Mouse (Mus musculus) adipocyte (in vitro differentiated cells): ENCODE measurements around the gene Ccz1.

Source experiments
- DNase-seq: peaks from one replicate; pipeline ENCODE4 v3.0.0-alpha.2; 2016; ENCODE audit warnings: low spot score

The Ccz1 gene

DNA sequence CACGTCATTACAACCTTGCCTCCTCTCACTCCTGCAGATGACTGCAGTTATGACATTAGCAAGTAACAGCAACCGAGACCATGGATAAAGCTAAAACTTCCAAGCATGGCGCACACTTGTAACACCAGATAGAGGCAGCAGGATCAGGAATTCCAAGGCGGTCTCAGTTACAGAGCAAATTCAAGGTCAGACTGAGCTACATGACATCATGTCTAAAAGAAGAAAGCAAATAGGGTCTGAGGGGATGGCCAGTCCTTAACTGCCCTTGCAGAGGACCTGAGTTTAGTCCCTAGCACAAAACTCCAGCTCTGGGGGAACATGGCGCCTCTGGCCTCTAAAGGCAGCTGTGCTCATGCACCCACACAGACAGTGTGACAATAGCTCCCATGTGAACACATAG, 20.8 kb downstream of the Ccz1 start:
- no peak for DNase-seq

DNA sequence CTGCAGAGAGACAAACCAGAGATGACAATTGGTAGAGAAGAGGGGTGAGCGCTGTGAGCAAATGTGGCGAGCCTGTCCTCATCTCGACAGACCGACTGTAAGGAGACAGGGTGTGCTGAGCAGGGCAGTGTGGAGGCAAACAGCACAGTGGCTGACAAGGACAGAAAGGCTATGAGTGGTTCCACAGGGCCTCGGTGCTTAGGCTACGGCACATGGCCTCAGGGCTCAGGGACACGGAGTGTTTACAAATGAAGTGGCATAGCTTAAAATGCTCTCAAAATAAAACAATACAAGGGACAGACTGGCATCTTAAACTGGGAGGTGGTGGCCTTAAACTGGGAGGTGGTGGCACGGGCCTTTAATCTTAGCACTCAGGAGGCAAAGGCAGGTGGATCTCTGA, 21.4 kb downstream of the Ccz1 start:
- no peak for DNase-seq

DNA sequence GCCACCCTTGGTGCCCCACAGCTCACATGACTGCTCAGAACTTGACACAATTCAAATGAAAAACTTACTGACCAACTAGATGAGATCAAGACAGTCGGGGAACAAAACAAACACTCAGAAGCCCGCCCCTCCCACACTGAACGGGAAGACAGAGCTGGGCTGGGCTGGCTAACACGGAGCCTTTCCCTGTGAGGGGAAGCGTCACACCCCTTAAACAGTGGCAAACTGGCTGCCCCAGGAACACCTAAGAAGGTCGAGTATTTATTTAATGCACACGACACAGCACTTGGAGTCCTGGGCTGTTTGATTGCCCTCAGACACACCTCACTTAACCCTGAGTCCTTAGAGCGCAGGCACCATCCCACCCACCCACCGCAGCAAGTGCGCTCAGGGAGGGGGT, 22.0 kb downstream of the Ccz1 start:
- no peak for DNase-seq

DNA sequence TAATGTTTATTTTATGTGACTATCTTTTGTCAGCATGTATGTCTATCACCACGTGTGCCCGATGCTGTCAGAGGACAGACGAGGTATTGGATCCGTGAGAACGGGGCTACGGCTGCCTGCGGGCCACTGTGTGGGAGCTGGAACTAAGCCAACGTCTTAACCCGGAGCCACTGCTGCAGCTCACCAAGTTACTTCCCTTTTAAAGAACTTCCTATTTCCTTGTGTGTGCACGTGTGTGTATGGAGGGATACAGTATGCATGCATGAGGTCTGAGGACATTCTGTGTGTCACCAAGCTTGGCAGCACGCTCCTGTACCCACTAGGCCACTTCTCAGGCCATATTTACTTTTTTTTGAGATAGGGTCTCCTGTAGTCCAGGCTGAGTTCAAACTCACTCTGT, 24.6 kb downstream of the Ccz1 start:
- no peak for DNase-seq

DNA sequence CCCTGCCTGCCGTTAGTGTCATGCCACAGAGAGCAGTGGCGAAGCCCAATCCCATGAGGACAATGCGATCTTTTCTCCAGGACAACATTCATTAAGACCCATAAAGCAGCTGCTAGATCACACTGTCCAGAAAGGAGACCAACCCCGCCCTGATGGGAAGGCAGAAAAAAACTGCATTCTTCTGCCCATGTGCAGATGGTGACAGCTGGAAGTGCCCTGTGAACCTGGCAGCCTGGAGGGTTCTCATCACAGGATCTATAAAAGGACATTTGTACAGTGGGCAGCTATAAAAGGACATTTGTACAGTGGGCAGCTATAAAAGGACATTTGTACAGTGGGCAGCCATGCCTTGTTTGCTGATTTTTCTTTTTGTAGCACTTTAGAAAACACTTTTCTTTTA, 25.6 kb downstream of the Ccz1 start:
- DNase-seq: no peak

DNA sequence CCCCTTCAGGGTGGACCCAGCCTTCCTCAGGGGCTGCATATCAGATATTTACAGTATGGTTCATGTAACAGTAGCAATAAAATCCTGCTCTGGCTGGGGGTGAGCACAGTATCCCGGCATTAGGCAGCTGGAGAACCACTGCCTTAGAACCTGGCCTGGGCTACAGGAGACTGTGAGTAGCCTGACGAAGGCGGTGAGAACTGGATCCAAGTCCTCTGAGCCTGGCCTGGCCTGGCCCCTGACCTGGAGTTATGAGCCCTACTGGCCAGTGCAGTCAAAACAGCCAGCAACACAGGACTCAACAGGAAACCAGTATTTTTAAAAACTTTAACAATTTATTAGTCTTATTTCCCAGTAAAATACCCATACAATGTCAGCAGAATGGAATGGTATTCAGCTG, 27.1 kb downstream of the Ccz1 start:
- DNase-seq: peak; percentile 34

DNA sequence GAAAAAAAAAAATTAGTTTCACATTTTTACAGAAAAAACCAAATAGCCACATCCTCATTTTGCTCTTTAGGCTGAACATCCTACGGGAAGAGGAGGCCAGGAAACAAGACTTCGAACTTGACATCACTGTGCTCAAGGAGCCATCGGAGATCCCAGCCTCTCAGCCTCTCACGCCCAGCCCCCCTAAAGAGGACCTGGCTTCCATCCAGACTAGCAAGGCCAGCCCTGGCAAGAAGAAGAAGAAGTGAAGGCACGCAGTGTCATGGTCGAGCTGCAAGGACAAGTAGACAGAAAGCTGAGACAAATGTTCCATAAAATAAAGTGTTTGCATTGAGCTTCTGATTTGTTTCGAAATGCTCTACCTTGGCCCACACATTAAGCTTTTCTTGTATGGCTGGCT, 29.3 kb downstream of the Ccz1 start:
- no peak for DNase-seq

DNA sequence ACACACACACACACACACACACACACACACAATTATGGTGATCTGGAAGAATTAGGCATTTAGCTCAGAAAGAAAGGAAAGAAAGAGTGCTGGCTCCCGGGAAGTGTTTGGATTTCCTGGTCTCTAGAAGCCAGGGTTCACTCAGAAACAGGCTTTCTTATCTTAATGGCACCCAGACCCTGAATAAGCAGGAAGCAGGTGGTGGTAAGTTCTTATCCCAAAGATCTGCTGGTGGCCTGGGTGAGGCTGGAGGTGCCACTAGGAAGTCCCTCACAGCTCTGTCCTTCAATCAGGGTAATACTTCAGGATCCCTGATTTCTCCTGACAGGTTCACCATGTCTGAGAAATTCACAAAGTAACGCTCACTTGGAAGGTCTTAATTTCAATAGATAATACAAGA, 32.3 kb downstream of the Ccz1 start:
- no peak for DNase-seq

DNA sequence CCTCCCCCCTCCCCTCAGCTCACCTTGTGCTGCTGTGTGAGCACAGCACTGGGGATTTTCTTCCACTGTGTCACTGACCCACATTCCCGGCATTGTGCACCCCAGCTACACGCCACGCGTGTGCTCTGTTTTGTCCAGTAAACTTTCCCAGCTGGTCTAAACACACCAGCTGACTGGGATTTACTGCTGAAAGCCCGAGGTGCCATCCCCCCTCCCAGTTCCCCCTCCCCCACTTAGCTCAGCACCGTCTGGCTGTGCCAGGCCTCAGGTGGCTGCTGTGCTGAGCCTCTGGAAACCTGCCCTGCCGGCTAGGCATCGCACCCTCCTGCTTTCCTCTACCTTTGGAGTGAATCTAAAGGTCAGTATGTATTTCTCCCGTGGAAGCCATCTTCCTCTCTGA, 33.8 kb downstream of the Ccz1 start:
- DNase-seq: no peak

DNA sequence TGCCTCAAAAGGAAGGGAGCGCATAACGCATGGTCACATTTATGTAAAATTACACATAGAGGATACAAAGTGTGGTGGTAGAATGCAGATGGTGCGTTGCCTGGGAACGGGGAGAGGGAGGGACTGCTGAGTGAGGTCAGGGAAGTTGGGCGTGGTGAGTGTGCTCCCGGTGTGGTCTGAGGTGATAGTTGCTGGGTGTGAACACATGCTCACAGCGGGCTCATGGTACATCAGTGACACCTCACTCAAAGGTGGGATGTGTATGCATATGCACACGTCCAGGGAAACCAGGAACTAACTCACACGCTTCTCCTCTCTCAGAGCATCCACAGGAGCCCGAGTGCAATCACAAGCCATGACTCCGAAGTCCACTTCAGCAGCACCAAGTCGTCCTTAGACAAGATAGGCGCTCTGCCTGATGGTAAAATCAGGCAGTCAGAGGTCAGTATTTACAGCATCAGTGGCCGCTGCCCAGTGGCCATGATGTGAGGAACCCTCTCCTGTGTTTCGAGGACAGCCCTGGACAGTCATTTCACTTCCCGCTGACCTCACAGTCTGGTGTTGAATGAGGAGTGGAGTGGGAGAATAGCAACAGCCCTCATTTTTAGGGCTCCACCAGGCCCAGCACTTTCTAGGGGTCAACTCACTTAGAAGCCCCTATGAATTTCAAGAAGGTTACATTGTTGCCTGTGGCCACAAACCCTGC, 37.8 kb downstream of the Ccz1 start:
- no peak for DNase-seq

DNA sequence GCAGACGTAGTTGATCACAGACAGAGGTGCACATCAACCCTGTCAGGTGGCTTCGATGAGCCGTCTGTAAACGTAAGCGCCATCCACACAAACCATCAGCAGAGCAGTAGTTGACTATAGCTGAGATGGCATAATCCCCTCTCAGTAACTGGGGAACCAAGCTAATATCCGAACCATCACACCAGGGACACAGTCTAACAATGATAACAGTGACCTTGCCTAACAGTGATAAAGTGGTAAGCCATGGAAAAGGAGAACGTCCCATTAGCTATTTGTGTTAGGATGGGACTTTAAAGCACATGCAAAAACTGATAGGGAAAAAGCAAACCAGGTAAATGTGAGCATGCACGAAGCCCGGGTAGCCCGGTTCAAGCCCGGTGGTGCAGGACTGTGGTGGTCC, 38.4 kb downstream of the Ccz1 start:
- no peak for DNase-seq

DNA sequence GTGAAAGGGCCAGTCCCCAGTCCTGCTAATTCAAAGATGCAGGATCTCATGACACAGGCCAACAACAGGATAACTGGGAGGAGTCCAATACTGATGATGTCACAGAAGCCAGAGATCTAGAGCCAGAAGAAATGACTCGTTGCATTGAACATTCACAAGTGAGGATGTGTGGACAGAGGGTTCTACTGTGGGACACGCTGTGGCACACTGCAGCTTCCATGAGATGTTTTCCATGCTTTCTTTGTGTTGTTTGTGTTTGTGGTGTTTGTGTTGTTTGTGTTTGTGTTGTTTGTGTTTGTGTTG, 39.1 kb downstream of the Ccz1 start:
- DNase-seq: no peak

DNA sequence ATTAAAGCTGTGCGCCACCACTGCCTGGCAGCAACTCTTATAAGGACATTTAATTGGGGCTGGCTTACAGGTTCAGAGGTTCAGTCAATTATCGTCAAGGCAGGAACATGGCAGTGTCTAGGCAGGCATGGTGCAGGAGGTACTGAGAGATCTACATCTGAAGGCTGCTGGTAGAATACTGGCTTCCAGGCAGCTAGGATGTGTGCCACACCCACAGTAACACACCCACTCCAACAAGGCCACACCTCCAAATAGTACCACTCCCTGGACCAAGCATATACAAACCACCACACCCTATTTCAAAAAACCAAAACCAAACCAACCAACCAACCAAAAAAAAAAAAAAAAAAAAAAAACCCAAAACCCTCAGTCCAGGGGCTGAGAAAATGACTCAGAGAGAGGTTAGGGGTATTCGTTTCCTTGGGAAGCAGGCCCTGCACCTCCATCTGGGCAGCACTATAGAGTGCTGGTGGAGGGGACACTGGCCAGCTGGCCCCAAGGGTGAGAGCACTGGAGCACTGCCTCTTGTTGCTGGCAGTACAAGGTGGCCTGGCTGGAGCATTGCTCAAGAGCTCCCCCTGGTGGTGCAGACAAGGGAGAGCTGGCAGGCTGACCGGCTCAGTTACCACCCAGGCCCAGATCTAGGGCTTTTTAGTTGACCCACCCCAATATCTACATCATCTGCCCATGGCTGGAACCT, 39.6 kb downstream of the Ccz1 start:
- peak; percentile 80 for DNase-seq

DNA sequence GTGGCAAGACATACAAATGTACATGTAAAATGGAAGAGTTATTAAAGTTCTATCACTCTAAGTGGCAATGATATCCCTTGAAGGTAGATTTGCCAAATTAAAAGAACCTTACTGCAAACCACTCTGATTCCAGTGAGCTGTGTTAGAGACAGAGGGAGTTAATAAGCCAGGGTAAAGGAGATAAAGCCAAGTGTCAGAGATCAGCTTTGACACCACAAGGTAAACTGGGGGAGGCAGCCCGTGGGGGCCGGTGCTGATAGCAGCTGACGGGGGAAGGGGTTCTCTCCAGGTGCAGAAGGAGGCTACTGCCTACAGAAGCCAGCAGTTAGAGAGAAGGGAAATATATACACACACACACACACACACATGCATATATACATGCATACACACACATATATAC, 42.0 kb downstream of the Ccz1 start:
- no peak for DNase-seq

DNA sequence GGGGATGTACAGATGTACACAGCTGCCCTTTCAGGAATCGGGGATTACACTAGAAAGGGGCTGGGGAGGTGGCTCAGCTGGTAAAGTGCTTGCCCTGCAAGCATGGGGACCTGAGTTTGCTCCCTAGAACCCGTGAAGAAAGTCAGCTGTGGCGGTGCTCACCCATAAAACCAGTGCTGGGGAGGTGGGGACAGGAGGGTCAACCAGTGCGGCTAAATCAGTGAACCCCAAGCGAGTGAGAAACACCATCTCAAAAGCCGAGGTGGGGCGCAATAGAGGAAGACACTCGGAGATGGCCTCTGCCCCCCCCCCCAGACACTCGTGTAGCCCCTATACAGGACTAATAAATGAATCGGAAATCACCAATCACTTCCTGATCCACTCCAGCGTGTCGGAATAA, 48.0 kb downstream of the Ccz1 start:
- no peak for DNase-seq

DNA sequence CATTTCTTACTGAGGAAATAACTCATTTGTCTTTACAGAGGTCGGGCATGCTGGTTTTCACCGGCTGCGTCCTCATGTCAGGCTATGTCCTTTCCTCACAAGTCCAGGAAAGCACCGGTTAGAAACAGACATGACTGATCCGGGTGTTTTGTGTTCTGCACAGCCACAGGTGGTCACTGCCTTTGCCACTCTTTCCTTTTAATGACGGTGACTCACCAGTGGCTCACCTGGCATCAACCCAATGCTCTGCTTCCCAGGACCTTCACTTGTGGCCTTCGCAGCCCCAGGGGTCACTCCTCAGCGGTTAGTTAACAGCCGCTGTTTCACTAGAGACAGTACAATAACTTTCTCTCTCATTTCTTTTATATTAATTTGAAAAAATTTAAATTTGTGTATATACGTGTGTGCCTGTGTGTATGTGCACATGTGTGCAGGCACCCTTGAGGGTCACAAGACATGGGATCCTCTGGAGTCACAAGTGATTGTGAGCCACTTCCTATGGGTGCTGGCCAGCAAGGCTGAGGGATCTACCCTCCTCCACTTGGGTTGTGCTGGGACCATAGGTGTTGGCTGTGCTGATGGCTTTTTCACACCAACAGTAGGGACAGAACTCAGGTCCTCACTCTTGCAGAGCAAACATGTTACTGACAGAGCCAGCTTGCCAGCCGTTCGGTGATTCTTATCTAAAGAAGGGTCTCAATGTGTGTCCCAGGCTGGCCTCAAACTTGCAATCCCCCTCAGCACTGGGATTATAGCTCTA, 48.9 kb downstream of the Ccz1 start:
- no peak for DNase-seq

DNA sequence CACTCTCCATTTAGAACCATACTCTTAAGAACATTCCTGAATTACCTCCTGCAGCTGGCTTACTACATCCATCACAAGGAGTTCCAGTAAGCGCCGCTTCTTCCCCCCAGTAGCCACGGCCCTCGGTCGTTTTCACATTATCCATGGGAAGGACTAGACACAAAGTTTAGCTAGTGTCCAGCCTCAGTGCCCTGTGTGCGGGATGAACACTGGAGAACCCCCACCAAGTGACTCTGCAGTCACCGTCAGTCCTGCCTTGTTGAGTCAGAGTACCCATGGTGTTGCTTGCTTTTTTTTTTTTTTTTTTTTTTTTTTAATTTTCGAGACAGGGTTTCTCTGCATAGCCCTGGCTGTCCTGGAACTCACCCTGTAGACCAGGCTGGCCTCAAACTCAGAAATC, 53.5 kb downstream of the Ccz1 start:
- no peak for DNase-seq

DNA sequence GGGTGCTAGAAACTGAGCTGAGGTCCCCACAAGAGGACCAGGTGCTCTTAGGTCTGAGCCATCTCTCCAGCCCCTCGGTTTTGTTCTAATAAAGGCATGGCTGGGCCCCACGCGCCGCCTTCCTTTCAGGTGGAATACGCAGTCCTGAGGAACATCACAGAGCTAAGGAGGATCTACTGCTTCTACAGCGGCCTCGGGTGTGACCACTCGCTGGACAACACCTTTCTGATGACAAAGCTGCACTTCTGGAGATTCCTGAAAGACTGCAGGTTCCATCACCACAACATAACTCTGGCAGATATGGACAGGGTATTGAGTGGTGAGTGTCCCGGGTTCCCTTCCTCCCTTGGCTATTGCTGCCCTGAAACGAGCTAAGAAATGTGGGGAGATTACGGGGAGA, 55.1 kb downstream of the Ccz1 start:
- no peak for DNase-seq

DNA sequence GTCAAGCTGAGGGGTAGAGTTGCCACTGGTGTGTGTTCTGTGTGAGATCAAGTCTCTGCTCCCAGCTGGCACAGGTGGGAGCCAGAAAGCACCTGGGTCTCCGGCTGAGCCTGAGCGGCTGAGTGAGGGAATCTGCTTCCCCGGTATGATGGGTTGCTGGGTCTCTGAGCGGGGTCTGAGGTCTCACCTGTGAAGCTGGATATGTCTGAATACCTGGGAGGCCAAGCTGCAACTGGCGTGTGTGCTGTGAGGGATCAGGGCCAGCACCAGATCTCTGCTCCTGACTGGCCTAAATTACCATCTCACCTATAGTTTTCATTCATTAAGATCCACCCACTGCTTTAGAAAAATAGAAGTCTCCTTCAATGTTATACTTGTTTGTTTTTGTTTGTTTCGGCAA, 57.6 kb downstream of the Ccz1 start:
- no peak for DNase-seq

DNA sequence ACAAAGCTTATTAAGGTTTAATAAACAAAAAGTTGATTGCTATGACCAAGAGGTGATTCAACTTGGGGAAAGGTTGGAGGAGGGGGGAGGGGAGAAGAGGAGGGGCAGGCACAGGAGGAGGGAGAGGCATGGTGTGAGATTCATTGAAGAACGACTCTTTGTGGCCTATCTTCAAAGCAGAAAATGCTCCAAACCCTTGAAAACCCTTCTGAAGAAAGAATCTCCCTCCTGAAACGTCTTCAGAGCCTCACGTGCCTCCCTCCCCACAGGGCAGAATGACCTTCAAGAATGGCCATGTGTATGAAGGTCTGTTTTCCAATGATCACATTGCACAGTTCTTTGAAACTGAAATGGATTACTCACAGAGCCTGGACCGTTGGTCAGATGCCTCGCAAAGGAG, 64.7 kb downstream of the Ccz1 start:
- no peak for DNase-seq

DNA sequence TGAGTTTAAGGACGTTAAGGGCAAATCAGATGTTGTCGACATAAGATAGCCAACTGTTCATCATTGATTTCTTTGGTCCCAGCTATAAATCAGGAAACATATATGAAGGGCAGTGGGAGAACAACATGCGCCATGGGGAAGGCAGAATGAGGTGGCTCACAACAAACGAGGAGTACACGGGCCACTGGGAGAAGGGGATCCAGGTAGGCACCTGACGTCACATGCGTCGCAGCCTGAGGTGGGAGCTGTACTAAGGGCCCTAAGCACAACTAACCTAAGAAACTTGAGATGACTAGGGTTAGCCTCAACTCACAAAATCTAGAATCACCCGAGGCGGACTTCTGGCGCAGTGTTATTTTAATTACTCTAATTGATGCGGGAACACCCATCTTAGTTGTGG, 66.3 kb downstream of the Ccz1 start:
- no peak for DNase-seq

DNA sequence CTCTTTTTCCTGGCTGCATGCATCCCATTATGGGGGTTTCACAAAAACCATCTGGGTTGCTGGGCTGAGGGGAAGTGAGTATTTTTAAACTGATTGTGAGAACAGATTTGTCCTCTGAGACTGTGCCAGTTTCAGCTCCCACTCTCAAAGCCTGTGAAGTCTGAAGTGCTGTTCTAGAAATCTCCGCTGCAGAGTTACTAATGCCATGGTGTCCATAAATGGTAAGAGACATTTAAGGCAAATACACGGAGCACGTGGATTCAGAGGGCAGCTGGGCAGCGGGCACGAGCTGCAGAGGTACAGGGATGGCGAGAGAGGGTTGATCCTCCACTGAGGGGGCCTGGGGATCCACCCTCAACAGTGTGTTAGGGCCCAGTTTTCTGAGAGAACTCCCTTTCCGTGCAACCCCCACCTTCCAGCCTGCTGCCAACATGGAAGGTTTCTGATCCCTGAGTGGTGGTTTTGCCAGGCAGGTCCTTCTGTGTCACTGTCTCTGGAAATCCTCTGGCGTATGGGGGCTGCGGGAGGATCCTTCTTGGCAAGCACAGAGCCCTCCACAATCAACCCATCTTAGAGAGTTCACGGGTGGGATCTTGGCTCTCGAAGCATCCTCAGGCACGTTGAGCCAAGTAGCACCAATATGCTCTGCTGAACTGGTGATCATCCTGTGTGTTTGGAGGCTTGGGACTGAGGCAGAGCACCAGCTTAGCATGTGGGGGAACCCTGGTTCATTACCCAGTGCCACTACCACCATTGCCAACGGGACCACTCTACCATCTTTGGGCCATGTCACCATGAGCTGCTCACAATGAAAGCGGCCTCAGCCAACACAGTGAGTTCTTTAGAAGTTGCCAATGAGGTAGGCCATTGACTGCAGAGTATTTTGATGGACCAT, 71.2 kb downstream of the Ccz1 start:
- no peak for DNase-seq

DNA sequence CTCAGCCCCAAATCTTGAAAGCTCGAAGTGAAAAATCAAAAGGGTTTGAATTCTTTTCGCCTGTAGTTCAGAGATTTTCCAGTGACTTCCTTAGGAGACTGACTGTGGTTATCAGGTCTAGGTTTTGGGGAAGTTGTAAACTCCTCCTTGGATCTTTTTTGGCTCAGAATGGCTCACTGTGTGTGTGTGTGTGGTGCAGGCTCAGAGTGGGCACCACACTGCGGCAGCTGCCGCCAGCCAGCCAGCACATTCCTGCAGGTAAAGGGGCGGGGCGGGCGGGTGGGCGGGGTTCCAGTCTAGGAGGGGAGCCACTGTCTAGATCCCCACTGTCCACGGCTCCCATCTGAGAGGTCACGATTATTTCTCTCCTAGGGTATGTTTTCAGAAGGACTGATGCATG, 73.1 kb downstream of the Ccz1 start:
- DNase-seq: no peak
